Mouse (Mus musculus) CH12.LX (cell line): ENCODE measurements around the gene Csnk2a1.

ENCODE experiments used
- CHD2 ChIP-seq: IDR thresholded peaks from 2 replicates; pipeline ENCODE4 v1.6.1; 2011; ENCODE audit warnings: low read length, improper control_type of control experiment
- CTCF ChIP-seq, 2 experiments: IDR thresholded peaks in 1 of 2; conservative IDR thresholded peaks in 1 of 2; 2 replicates each; pipeline ENCODE4 v1.5.1; 2011 to 2012; ENCODE audit warnings: low read depth in 2 of 2, low read length in 2 of 2, improper control_type of control experiment in 1 of 2, inconsistent platforms in 1 of 2, mild to moderate bottlenecking in 1 of 2, moderate library complexity in 1 of 2
- EP300 ChIP-seq: IDR thresholded peaks from 2 replicates; pipeline ENCODE4 v1.6.1; 2011; ENCODE audit warnings: low read length, improper control_type of control experiment
- KAT2A ChIP-seq: IDR thresholded peaks from 2 replicates; pipeline ENCODE4 v1.6.1; 2012; ENCODE audit warnings: low read length, improper control_type of control experiment, inconsistent platforms; ENCODE audit not compliant: insufficient replicate concordance
- MAFK ChIP-seq: IDR thresholded peaks from 2 replicates; pipeline ENCODE4 v1.6.1; 2011; ENCODE audit warnings: low read length, improper control_type of control experiment; ENCODE audit not compliant: insufficient replicate concordance
- MEF2A ChIP-seq: IDR thresholded peaks from 2 replicates; pipeline ENCODE4 v1.6.1; 2014; ENCODE audit warnings: low read depth, mild to moderate bottlenecking, inconsistent platforms, low read length, improper control_type of control experiment, borderline replicate concordance
- MYC ChIP-seq: IDR thresholded peaks from 2 replicates; pipeline ENCODE4 v1.6.1; 2011; ENCODE audit warnings: low read depth, mild to moderate bottlenecking, improper control_type of control experiment, low read length
- PAX5 ChIP-seq: IDR thresholded peaks from 2 replicates; pipeline ENCODE4 v1.6.1; 2012; ENCODE audit warnings: low read length, inconsistent platforms, mixed read lengths
- POLR2A ChIP-seq: IDR thresholded peaks from 2 replicates; pipeline ENCODE4 v1.6.1; 2011; ENCODE audit warnings: low read depth, mild to moderate bottlenecking, improper control_type of control experiment, low read length
- RAD21 ChIP-seq: IDR thresholded peaks from 2 replicates; pipeline ENCODE4 v1.6.1; 2011; ENCODE audit warnings: low read depth, mild to moderate bottlenecking, low read length, improper control_type of control experiment, moderate library complexity
- UBTF ChIP-seq: IDR thresholded peaks from 2 replicates; pipeline ENCODE4 v1.6.1; 2012; ENCODE audit warnings: low read depth, mild to moderate bottlenecking, inconsistent platforms, low read length, improper control_type of control experiment, moderate library complexity
- USF2 ChIP-seq: conservative IDR thresholded peaks from 2 replicates; pipeline ENCODE4 v1.6.1; 2011; ENCODE audit warnings: low read depth, low read length, improper control_type of control experiment
- ZKSCAN1 ChIP-seq: IDR thresholded peaks from 2 replicates; pipeline ENCODE4 v1.6.1; 2012; ENCODE audit warnings: low read depth, inconsistent platforms, low read length, improper control_type of control experiment, borderline replicate concordance
- ZNF384 ChIP-seq: IDR thresholded peaks from 2 replicates; pipeline ENCODE4 v1.6.1; 2012; ENCODE audit warnings: low read depth, low read length, improper control_type of control experiment, inconsistent platforms

GRCm38 (mm10) chr2:152193346-152193710 lies 33.3 kb upstream of the Csnk2a1 start:
- TF ChIP-seq ZNF384 (no peak), EP300 (no peak), CTCF (conservative IDR thresholded peaks at IDR 0.05 in 1 of 2, IDR thresholded peaks at IDR 0.05 in 1 of 2; ENCODE audit: low read depth in 2 of 2, low read length in 2 of 2) (no peak), RAD21 (no peak), POLR2A (no peak), USF2 (no peak), KAT2A (no peak), PAX5 (no peak), MAFK (no peak), MEF2A (no peak), MYC (no peak), ZKSCAN1 (no peak), CHD2 (no peak), UBTF (no peak)
